8 mouse cellular contexts compared by ENCODE assay signal in genomic region chr5:111682899-111683298, GRCm38 (mm10). TPM values are rescaled to one million over a fixed set of nuclear protein-coding genes. Genes with fewer than 3 reads are reported as not detected.
DNase-seq lines count a peak whose midpoint lies in the region; ATAC-seq and TF ChIP-seq lines count a peak whose summit lies in the region.
"Had no signal": no experiment of that assay in that cellular context is flagged by ENCODE, and none has a peak within 500 bp of the region (broad histone marks: within the 10 kb centered on the region; RNA-seq: fewer than 3 reads in every experiment).

No protein-coding gene starts in this region.

- no peak overlapping the region for H3K4me3 ChIP-seq in kidney, postnatal 0 days (replicated peaks; ENCODE audit: low read depth, low read length)

- H3K27ac ChIP-seq in kidney, postnatal 0 days = no peak overlapping the region

- intact Hi-C loops in left cerebral cortex, postnatal 4 days (cut with DNase I) = no loop called here

- peak; percentile 44 for DNase-seq in left cerebral cortex, postnatal 4 days
- no peak for DNase-seq in left cerebral cortex, adult 9 months (ENCODE audit: low spot score in 2 of 2)
- DNase-seq in adipocyte (ENCODE audit: low spot score) = peak; percentile 53
- peak; percentile 50 for DNase-seq in embryo, embryonic 9.5 days (ENCODE audit: extremely low spot score)
- DNase-seq in kidney, postnatal 0 days (ENCODE audit: low spot score) = no peak
- peak; percentile 20 for DNase-seq in splenic B cell, adult 2 months (ENCODE audit: low read depth, low spot score)
- DNase-seq in right cerebral cortex, postnatal 14 days = no peak

- no peak for ATAC-seq in kidney, postnatal 0 days (replicated peaks; ENCODE audit: low FRiP score, low read depth)

- H3K9me3 ChIP-seq in kidney, postnatal 0 days (replicated peaks; ENCODE audit: low read length) = no peaks in the 10 kb centered on the region

- H3K4me1 ChIP-seq in kidney, postnatal 0 days (replicated peaks; ENCODE audit: insufficient read depth, low read length) = no peaks in the 10 kb centered on the region

- no peak overlapping the region for H3K9ac ChIP-seq in kidney, postnatal 0 days (ENCODE audit: low read depth, low read length)

- H3K4me2 ChIP-seq in kidney, postnatal 0 days (ENCODE audit: low read length) = no peak overlapping the region

- peak; percentile 68 for TF ChIP-seq CTCF in kidney, postnatal 0 days (IDR thresholded peaks at IDR 0.05; ENCODE audit: low read depth)

- H3K27me3 ChIP-seq in kidney, postnatal 0 days (ENCODE audit: insufficient read depth, low read length) = no peaks in the 10 kb centered on the region
- H3K27me3 ChIP-seq in splenic B cell, adult 2 months (ENCODE audit: control insufficient read depth, insufficient read depth, low read length, poor library complexity, severe bottlenecking) = no peaks in the 10 kb centered on the region

- no peaks in the 10 kb centered on the region for H3K36me3 ChIP-seq in kidney, postnatal 0 days (ENCODE audit: insufficient read depth, low read length)
- no peaks in the 10 kb centered on the region for H3K36me3 ChIP-seq in splenic B cell, adult 2 months (ENCODE audit: control insufficient read depth, insufficient read depth, low read length, poor library complexity, severe bottlenecking)

RNA-seq across cellular contexts. Expression of gene Gm26897, which starts 50.8 kb away (rescaled TPM):
- total RNA-seq in left cerebral cortex, postnatal 4 days (2021) = not detected
- polyA plus RNA-seq in kidney, postnatal 0 days (2015; fragmentation: Nextera tagmentation; extraction: Ambion mirVana) = not detected in 2 replicates
- polyA plus RNA-seq: limb, embryonic 14.5 days had no signal

Comparison
In these comparisons a context has a peak if more than half of its experiments do, and no peak if none do; other contexts are left out.
1. DNase-seq: peak in left cerebral cortex, postnatal 4 days (single experiment), adipocyte (single experiment), embryo, embryonic 9.5 days (single experiment) and splenic B cell, adult 2 months (single experiment); none in left cerebral cortex, adult 9 months (0 of 2), kidney, postnatal 0 days (single experiment) and right cerebral cortex, postnatal 14 days (single experiment).